Mouse (Mus musculus): ENCODE results near the gene Dennd1c.

The Dennd1c gene

GRCm38 (mm10) chr17:57095855-57096622 is 17.7 kb upstream of the Dennd1c start:
- DNase-seq (ENCODE audit: low read depth, low spot score), result peak; percentile 50

- DNase-seq (ENCODE audit: low read depth, low spot score), result no peak
Measured at GRCm38 (mm10) chr17:57094222-57094621, 15.9 kb upstream of the Dennd1c start.

- DNase-seq (ENCODE audit: low read depth, low spot score), result no peak
Measured at GRCm38 (mm10) chr17:57087049-57087832, 8.9 kb upstream of the Dennd1c start, which contains the start of gene Tubb4a. Tubb4a (minus strand) TSS chr17:57087782.

- no peak for DNase-seq (ENCODE audit: low read depth, low spot score)
Measured at GRCm38 (mm10) chr17:57085970-57086757, 7.8 kb upstream of the Dennd1c start.

DNA sequence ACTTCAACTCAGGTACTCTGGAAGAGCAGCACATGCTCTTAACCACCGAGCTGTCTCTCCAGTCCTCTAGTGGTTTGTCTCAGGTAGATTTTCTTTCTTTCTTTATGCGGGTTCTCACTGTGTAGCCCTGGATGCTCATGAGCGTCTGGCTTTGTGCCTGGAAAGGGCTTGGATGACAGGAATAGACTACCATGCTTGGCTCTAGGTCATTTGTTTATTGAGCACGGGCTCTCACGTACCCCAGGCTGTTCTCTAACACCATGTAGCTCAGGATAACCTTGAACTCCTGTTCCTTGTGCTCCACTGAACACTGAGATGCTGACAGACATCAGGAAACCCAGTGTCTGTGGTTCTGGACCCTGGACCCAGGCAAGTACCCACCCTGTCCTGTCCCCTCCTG is 4.2 kb upstream of the Dennd1c start:
- no peak for DNase-seq (ENCODE audit: low read depth, low spot score)

DNA sequence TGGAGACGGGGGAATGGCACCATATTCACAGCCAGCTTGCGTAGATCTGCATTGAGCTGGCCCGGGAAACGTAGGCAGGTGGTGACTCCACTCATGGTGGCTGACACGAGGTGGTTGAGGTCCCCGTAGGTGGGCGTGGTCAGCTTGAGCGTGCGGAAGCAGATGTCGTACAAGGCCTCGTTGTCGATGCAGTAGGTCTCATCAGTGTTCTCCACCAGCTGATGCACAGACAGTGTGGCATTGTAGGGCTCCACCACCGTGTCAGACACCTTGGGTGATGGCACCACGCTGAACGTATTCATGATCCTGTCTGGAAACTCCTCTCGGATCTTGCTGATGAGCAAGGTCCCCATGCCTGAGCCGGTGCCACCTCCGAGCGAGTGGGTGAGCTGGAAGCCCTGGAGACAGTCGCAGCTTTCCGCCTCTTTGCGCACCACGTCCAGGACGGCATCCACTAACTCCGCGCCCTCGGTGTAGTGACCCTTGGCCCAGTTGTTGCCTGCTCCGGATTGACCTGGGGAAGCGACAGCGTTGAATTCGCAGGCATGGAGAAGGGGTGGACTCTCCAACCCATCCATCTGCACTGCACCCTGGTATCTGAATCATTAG is 3.0 kb upstream of the Dennd1c start:
- no peak for DNase-seq (ENCODE audit: low read depth, low spot score)

GRCm38 (mm10) chr17:57079919-57080318 is 1.6 kb upstream of the Dennd1c start:
- DNase-seq (ENCODE audit: low read depth, low spot score), result no peak

- no peak for DNase-seq (ENCODE audit: low read depth, low spot score)
Measured at GRCm38 (mm10) chr17:57076916-57077315, 1.4 kb downstream of the Dennd1c start.

DNA sequence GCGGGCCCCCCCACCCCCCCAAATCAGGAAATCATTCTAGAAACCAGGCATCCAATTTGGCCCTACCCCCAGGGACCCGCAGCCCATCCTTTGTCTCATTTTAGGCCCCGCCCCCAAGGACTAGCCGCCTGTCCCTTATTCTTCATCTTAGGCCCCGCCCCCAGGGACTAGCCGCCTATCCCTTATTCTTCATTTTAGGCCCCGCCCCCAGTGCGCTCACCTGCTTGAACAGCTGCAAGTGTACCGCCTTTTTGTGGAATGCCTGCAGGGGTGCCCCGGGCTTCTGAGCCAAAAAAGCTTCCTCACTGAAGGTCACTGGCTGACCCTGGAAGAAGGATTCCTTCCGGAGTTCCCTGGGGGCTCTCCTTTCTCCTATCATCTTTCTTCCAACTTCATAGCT is 7.6 kb downstream of the Dennd1c start:
- DNase-seq (ENCODE audit: low read depth, low spot score), result peak; percentile 20

GRCm38 (mm10) chr17:57070272-57070671 is 8.0 kb downstream of the Dennd1c start:
- DNase-seq (ENCODE audit: low read depth, low spot score), result no peak

DNA sequence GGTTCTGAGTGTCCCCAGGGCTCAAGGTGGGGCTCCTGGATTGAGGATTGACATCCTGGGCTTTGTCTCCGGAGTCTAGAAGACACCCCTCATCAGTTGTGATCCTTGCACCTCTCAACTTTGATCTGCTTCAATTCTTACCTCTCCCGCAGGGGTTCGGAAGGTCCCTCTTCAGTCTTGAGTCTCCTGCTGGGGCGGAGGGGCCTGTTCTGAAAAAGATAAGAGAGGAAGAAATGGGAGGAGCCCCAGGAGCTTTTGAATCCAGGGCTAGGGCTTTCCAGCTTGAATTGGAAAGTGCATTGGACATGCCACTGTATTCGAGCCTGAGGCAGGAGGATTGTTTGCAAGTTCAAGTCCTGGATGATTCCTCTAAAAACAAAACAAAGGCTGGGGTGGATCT is 11.4 kb downstream of the Dennd1c start:
- DNase-seq (ENCODE audit: low read depth, low spot score), result no peak

- DNase-seq (ENCODE audit: low read depth, low spot score), result no peak
Measured at GRCm38 (mm10) chr17:57063031-57063430, 15.3 kb downstream of the Dennd1c start.

DNA sequence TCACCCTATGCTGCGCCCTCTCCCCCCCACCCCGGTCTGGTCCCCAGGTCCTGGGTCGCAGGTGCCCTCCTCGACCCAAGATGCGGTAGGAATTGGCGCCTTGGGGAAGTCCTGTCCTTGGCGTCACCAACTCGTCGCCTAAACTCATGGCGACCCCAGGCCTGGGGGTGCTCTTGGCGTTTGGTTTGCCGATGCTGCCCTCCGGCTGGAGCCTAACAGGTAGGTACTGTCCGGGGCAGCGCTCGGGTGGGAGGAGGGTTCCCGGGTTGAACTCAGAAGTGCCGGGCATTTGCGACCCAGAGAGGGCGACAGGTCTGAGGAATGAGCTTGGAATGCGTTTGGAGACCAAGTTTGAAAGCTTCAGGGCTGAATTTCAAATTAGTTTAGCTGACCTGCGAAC is 15.8 kb downstream of the Dennd1c start:
- DNase-seq (ENCODE audit: low read depth, low spot score), result peak; percentile 28

GRCm38 (mm10) chr17:57062011-57062521 is 16.2 kb downstream of the Dennd1c start:
- DNase-seq (ENCODE audit: low read depth, low spot score), result peak; percentile 74

GRCm38 (mm10) chr17:57061069-57061468 is 17.2 kb downstream of the Dennd1c start:
- DNase-seq (ENCODE audit: low read depth, low spot score), result peak; percentile 59

DNA sequence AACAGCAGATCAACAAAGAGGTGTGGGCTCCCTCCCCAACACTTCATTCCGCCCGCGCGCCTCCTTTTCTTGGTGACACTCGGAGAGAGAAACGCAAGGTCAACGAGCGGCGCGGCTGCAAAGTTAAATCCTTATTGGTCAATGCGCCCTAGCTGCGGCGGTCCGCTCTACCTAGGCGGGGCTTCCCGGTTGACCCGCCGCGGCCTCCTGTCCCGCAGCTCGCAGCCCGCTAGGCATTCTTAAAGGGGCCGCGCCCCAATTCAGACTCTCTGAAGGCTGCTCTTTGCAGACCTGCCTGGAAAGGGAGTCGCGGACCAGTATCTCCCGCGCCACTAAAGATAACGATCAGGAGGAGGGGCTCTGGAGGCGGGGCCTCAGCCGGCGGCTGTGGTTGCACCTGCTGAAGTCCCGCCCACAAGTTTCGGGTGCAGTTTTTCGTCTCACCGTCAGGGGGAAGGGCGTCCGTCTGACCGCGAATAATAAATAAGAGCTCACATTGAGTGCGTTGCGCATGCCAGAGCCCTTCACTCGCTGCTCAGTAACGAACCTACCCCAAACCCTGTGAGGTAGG is 18.0 kb downstream of the Dennd1c start:
- peak; percentile 98 for DNase-seq (ENCODE audit: low read depth, low spot score)

DNA sequence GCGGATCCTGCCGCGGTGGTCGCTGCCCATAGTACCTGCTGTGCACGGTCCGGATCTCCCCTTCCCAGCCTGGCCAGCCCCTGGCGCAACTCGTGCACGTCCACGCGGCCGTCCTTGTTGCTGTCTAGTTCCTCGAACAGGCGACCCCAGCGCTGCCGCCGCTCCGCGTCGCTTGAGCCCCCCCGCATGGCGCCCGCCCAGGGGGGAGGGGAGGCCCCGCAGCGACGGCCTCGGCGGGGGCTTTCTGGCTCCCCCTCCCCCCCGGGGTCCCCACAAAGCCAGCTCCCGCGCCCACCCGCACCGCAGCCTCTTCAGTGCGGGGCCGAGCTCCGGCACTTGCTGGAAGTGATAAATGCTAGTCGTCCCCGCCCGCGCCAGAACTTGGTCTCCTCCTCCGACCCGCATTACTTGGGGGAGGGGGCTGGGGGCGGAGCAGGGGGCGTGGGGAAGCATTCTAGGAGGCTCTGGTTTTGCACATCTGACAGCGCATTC is 18.8 kb downstream of the Dennd1c start, which contains the start of gene Slc25a23:
TSS of gene Slc25a23 (minus strand) at position 378 of the 492 bp plus-strand sequence.
- peak; percentile 78 for DNase-seq (ENCODE audit: low read depth, low spot score)

- peak; percentile 19 for DNase-seq (ENCODE audit: low read depth, low spot score)
Measured at GRCm38 (mm10) chr17:57058891-57059485, 19.3 kb downstream of the Dennd1c start, which contains the start of gene Crb3. Crb3 (plus strand) TSS chr17:57059105.

DNA sequence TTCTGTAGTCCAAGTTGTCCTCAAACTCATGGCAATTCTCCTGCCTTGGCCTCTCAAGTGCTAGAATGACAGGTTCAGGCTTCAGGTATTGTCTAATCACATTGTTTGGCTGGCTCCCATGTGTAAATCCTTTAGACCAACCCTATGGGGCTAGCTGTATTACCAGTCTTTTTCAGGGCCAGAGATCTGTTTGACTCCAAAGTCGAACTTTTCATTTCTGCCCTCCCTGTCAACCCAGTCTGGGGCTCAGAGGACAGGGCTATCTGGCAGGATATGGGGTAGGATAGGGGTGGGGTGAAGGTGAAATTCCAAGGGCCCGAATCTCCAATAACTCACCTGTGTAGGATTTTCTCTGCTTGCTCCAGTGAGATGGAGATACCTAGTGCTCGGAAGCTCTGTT is 22.1 kb downstream of the Dennd1c start:
- no peak for DNase-seq (ENCODE audit: low read depth, low spot score)

DNA sequence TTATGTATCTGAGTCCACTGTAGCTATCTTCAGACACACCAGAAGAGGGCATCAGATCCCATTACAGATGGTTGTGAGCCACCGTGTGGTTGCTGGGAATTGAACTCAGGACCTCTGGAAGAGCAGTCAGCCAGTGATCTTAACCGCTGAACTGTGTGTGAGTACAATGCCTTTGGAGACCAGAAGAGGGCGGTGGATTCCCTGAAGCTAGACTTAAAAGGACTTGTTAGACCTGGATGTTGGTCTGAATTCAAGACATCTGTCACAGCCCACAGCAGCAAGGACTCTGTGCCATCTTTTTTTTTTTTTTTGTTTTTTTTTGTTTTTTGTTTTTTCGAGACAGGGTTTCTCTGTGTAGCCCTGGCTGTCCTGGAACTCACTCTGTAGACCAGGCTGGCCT is 26.6 kb downstream of the Dennd1c start:
- DNase-seq (ENCODE audit: low read depth, low spot score), result peak; percentile 72
